Mouse (Mus musculus): ENCODE measurements around the gene Nrros.

DNA sequence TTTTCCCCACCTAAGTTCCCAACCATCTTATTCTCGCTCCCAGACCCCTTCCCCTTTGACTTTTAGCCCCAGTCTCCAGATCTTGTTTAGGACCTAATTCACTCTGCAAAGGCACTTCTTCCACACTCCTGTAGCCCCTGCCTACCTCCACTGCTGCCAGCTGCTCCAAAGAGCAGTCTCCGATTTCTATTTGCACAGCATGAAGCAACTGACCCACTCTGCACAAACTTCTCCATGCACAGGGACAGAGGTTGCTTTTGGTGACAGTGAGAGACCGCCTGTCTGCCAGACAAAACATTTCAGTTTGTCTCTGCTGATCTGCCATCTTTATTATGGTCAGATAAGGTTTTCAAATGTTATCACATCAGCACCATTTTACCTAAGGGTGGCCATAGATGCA is 32.2 kb downstream of the Nrros start:
- TF ChIP-seq CTCF (IDR thresholded peaks at IDR 0.05; ENCODE audit: low read depth, low read length) (no peak), EP300 (IDR thresholded peaks at IDR 0.05; ENCODE audit: insufficient read depth, low read depth, low read length) (no peak)
